Mouse (Mus musculus) midbrain, embryonic 14.5 days (tissue): ENCODE measurements around the gene Ms4a4c. TPM values are rescaled to one million over a fixed set of nuclear protein-coding genes. Genes with fewer than 3 reads are reported as not detected.
"Not testable (repeated sequence)": the region's sequence is repeated elsewhere in the genome, so short reads cannot be mapped to it uniquely, and the experiment has no call there.

ENCODE experiments used
- ATAC-seq: fragments of 200-750 bp; cut with Nextera tagmentation; 2 replicates; pipeline ENCODE4 v1.8.0; 2017; ENCODE audit warnings: moderate number of reproducible peaks, moderate library complexity; ENCODE audit not compliant: low FRiP score, low TSS enrichment
- DNase-seq: peaks from one replicate; pipeline ENCODE4 v3.0.0-alpha.2; 2015
- H3K27ac ChIP-seq: fragments of 300-500 bp; sonication (generic); replicated peaks from 2 replicates; pipeline ENCODE4 v1.5.1; 2014; ENCODE audit warnings: mild to moderate bottlenecking, low read depth, low read length, moderate library complexity
- H3K27me3 ChIP-seq: fragments of 300-500 bp; sonication (generic); 2 replicates; pipeline ENCODE4 v1.6.1; 2014; ENCODE audit warnings: low read length, control low read depth, mixed read lengths; ENCODE audit not compliant: control insufficient read depth, insufficient read depth
- H3K36me3 ChIP-seq: fragments of 300-500 bp; sonication (generic); 2 replicates; pipeline ENCODE4 v1.6.1; 2014; ENCODE audit warnings: low read length, control low read depth; ENCODE audit not compliant: control insufficient read depth, insufficient read depth
- H3K4me1 ChIP-seq: fragments of 300-500 bp; sonication (generic); 2 replicates; pipeline ENCODE4 v1.6.1; 2014; ENCODE audit warnings: mild to moderate bottlenecking, antibody characterized with exemption, low read length, control low read depth; ENCODE audit not compliant: control insufficient read depth, insufficient read depth
- H3K4me2 ChIP-seq: fragments of 300-500 bp; sonication (generic); 2 replicates; pipeline ENCODE4 v1.6.1; 2014; ENCODE audit warnings: mild to moderate bottlenecking, low read length, moderate library complexity
- H3K4me3 ChIP-seq: fragments of 300-500 bp; sonication (generic); replicated peaks from 2 replicates; pipeline ENCODE4 v1.5.1; 2014; ENCODE audit warnings: low read depth, low read length
- H3K9ac ChIP-seq: fragments of 300-500 bp; sonication (generic); replicated peaks from 2 replicates; pipeline ENCODE4 v1.6.1; 2014; ENCODE audit warnings: mild to moderate bottlenecking, low read length, moderate library complexity
- H3K9me3 ChIP-seq: fragments of 300-500 bp; sonication (generic); 2 replicates; pipeline ENCODE4 v1.6.1; 2016; ENCODE audit warnings: low read length, control low read depth, mixed read lengths; ENCODE audit not compliant: control insufficient read depth
- WGBS: fragments of 180-500 bp; shearing (Covaris S2); extraction: QIAGEN DNeasy Blood & Tissue Kit; methylation state at CpG from one replicate; pipeline ENCODE4 v1.1.7; 2014; 5-methylcytosine and 5-hydroxymethylcytosine counted together
- polyA plus RNA-seq: library from polyadenylated mRNA; unstranded; fragments of >200 nt; fragmentation: Nextera tagmentation; extraction: Ambion mirVana; gene quantifications from 2 replicates; pipeline ENCODE4 v1.2.1, GENCODE M21; 2014

Ms4a4c gene
- polyA plus RNA-seq, 1 experiment from 2014 or later, result 2.7 TPM

- ATAC-seq, H3K9me3 ChIP-seq, H3K27me3 ChIP-seq, H3K4me3 ChIP-seq, H3K4me2 ChIP-seq, H3K9ac ChIP-seq, H3K27ac ChIP-seq, DNase-seq, H3K36me3 ChIP-seq, H3K4me1 ChIP-seq: not testable (repeated sequence)
- 89% methylated on average over 4 of the region's 4 CpGs for WGBS
These were observed 64.6 kb downstream of the Ms4a4c start, which contains the start of gene Ms4a6c for GRCm38 (mm10) chr19:11469215-11469614. Ms4a6c (plus strand) TSS chr19:11469366.

Other genes starting within 250 kb of the Ms4a4c start
- not detected in 2 replicates for gene 1700025F22Rik, start 239.4 kb upstream of the Ms4a4c start, polyA plus RNA-seq
- gene Ms4a13, start 208.0 kb upstream of the Ms4a4c start, polyA plus RNA-seq, result not detected in 2 replicates
- gene Ms4a12, start 172.3 kb upstream of the Ms4a4c start, polyA plus RNA-seq, result not detected in 2 replicates
- not detected in 2 replicates for gene Ms4a1, start 138.5 kb upstream of the Ms4a4c start, polyA plus RNA-seq
- gene Ms4a5, start 120.9 kb upstream of the Ms4a4c start, polyA plus RNA-seq, result not detected in 2 replicates
- not detected in 2 replicates for gene Ms4a14, start 90.3 kb upstream of the Ms4a4c start, polyA plus RNA-seq
- 2.6 TPM in 1 of 2 replicates, not detected in the other for gene Ms4a7, start 68.6 kb upstream of the Ms4a4c start, polyA plus RNA-seq
- 1.6 TPM in 1 of 2 replicates, not detected in the other for gene Ms4a4a, start 29.2 kb upstream of the Ms4a4c start, polyA plus RNA-seq
- gene Ms4a4b, start 38.8 kb downstream of the Ms4a4c start, polyA plus RNA-seq, result not detected in 2 replicates
- 0.43 and 4.4 TPM in 2 replicates for gene Ms4a6c, start 64.6 kb downstream of the Ms4a4c start, polyA plus RNA-seq
- gene Gm8369, start 81.2 kb downstream of the Ms4a4c start, polyA plus RNA-seq, result not detected in 2 replicates
- 0.08 and 3.4 TPM in 2 replicates for gene Ms4a6b, start 111.7 kb downstream of the Ms4a4c start, polyA plus RNA-seq
- not detected in 2 replicates for gene Ms4a4d, start 132.0 kb downstream of the Ms4a4c start, polyA plus RNA-seq
- 0.66 and 4.0 TPM in 2 replicates for gene Ms4a6d, start 200.1 kb downstream of the Ms4a4c start, polyA plus RNA-seq
- gene Ms4a2, start 218.9 kb downstream of the Ms4a4c start, polyA plus RNA-seq, result 0.32 TPM in 1 of 2 replicates, not detected in the other
- not detected in 2 replicates for gene Ms4a3, start 236.1 kb downstream of the Ms4a4c start, polyA plus RNA-seq